Mouse (Mus musculus) erythroid progenitor cell, adult 5-6 weeks (primary cell): ENCODE results near the gene Hsd17b6. TPM values are rescaled to one million over a fixed set of nuclear protein-coding genes. Genes with fewer than 3 reads are reported as not detected.

Experiments
- ATAC-seq: replicated peaks from 2 replicates; pipeline ENCODE4 v1.8.0; 2016; ENCODE audit warnings: moderate number of reproducible peaks, mild to moderate bottlenecking, moderate TSS enrichment, inconsistent platforms; ENCODE audit not compliant: poor library complexity, low FRiP score, severe bottlenecking
- total RNA-seq, 2 experiments: library from RNA; stranded (forward) in 1 of 2; stranded (reverse) in 1 of 2; fragments of 150-400 nt in 1 of 2; fragments of 186-747, 209-891 nt in 1 of 2; gene quantifications; 2 replicates each; pipeline versions ENCODE4 v1.2.3 to v1.2.4; 2015 to 2017; ENCODE audit warnings: low replicate concordance in 2 of 2

The Hsd17b6 gene
- total RNA-seq, 2 experiments from 2014 or later: not detected

DNA sequence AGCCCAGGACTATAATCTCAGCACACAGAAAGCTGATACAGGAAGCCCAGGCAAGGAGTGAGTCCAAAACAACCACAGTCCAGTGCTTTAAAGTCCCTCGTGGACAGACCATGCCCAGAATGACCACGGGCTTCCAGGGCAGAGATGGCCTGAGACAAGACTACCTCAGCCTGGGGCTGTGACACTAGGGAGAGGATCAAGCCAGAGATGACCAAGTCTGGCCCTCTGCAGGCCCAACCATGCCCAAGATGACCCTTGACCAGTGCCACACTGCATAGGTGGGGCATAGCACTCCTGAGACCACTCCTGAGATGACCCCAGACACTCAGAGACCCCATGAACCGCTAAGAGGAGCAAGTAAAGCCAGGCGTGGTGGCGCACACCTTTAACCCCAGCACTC, 2.3 kb upstream of the Hsd17b6 start:
- ATAC-seq: no peak

DNA sequence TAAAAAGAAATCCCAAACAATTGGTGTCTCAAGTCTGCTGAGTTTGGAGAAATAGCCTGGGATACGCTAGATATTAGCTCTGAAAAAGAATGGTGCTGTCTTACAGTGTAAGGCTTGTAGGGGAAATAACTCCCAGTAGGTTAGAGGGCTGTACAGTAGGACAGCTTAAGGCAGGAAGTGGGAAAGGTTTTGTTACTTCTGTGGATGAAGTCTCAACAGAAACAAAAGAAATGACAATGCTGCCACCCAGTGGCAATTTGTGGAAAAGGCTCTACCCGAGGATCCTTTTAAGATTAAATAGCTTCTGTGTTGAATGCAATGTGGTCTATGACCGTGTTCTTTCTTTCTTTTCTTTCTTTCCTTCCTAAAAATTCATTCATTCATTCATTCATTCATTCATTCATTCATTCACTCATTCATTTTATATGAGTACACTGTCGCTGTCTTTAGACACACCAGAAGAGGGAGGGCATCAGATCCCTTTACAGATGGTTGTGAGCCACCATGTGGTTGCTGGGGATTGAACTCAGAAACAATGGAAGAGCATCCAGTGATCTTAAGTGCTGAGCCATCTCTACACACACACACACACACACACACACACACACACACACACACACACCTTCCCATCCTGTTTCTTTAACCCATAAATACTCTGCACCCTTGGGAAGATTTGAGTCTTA, 937 bp upstream of the Hsd17b6 start:
- peak; percentile 79 for ATAC-seq

DNA sequence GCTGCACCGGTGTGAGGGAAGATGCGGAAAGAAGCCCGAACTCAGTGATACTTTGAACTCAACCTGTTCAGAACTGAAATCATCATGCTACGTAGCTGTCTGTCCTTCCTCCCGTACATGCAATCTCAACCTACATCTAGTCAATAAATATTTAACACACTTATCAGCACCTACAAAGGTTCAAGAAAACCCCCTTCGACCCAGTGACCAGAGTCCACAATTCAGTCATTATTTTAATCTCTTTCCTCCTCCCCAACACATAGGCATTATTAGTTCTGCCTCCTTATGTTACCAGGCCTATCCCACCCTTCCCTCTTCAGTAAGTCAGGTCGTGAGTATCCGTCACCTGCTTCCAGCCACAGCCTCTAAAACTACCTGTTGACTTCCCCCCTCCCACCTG, 1.9 kb downstream of the Hsd17b6 start:
- no peak for ATAC-seq

DNA sequence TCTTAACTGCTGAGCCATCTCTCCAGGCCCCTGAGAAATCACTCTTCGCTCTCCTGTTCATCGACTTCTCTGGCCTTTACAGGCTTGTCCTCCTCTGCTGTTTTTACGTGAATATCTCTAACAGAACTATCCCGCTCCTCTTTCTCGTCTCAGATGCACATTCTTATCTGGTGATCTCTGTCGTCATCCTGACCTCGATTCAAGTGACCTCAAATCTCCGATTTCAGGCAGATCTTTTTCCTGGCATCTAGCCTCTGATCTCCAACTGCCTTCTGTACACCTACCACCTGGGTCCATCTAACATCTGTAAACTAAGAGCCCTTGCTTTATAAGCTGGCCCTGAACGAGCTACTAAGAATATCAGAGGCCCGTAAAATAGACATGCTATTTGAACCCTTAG, 2.5 kb downstream of the Hsd17b6 start:
- no peak for ATAC-seq

DNA sequence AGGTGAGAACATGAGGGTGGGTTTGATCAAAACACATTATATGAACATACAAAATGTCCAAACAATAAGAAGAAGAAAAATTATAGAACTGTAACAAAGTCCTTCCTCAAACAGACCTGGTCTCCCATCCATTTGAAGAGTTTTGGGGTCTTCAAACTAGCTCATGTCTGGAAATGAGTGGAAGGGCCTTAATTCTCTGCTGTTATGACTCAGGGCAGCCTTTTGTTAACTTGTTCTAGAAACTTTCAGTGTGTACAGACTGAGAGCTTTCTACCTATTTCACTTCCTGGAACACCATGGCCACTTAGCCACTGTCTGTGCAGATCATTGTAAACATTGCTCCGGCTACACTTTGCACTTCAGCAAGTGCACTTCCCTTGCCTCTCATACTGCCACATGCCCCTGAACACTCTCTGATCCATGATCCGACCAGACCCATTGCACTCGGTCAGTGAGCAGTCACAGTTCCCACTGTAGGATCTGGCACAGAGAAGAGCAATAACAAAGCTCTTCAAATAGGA, 4.1 kb downstream of the Hsd17b6 start:
- ATAC-seq: no peak

DNA sequence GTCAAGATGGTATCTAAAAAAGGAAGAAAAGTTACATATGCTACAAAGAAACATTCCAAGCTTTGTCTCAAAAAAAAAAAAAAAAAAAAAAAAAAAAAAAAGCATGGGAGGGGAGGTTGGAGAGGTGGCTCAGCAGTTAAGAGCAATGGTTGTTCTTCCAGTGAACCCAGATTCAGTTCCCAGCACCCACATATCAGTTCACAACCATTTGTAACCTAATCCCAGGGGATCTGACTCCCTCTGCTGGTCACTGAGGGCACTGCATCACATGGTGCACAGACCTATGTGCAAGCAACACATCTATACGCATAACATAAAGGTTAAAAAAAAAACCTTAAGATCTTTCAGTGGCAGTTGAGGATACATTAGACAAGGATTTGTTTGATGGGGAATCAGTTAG, 9.2 kb downstream of the Hsd17b6 start:
- no peak for ATAC-seq

DNA sequence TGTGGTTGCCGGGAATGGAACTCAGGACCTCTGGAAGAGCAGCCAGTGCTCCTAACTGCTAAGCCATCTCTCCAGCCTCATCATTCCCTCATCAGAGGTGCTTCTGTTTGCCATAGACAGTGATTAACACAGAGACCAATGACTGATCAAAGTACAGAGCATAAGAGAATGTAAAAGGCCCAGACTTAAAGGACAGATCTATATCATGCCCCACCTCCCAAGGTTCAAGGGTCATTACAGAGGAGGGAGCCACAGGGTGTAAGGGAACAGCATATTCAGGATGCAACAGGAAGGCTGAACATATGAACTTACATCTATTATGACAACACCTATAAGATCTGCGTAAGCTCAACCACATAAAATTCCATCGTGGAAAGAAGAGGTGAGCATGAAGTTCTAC, 10.7 kb downstream of the Hsd17b6 start:
- ATAC-seq: no peak

DNA sequence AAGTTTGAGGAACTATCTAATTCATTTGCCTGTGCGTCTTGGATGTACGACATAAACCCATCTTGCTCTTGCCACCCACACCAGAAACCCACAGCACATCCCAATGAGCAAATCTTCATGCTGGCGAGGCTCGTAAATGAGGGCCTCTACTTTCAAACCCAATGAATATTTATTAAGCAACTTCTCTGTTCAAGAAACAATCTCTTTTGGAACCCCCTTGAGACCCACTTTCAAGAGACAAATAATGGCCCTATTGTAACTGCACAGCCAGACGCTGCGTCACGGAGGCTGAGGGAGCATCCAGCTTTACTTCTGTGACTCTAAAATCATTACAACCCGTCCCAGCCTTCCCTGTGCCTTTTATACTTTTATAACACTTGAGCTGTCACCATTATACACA, 21.8 kb downstream of the Hsd17b6 start:
- no peak for ATAC-seq

DNA sequence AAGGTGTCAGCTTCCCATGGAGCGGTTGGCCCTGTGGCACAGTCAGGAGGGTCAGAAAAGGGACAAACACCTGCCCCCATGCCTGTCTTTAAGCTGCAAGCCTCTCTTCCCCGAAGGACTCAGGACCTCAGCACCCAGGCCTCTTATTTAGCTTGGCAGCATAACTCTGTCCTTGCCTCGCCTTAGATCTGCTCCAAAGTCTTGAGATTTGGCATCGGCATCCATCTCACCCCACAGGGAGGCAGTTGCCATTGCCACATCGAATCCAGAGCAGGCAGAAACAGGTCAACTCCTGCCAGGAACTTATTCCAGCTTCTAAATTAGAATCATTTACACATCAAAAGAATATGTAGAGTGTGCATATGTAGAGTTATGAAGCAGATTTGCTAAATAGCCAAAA, 22.8 kb downstream of the Hsd17b6 start:
- ATAC-seq: no peak

DNA sequence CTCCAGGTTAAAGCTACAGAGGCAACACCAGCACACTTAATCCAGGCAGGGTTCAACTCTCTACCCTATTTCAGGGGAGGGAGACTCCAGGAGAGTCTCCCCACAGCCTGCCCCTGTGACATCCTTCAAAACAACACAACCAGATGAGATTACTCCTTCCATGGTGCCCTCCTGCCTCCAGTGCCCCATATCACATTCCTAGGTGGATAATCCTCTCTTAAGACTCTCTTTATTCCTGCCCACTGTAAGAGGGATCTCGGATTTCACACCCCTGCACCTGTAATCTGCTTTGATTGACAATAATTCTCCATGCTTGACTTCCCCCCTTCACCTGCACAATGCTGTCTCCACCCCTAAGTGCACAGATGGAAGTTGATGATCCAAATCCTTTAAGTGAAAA, 31.9 kb downstream of the Hsd17b6 start:
- no peak for ATAC-seq

DNA sequence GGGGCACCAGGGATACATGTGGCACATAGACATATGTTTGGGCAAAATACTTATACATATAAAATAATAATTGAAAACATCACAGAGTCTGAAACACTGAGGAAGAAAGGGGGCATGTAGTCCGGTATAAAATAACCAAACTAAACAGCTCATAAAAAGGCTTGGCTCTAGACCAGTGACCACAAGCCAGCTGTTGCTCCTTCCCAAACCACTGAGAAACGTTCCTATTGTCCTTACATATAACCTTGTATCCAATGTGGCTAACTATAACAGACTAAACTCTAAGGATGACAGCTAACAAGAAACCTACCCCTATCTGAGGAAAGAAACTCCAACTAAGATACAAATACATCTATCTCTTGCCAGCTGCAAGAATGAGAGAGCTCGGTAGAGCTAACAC, 33.3 kb downstream of the Hsd17b6 start:
- ATAC-seq: no peak

DNA sequence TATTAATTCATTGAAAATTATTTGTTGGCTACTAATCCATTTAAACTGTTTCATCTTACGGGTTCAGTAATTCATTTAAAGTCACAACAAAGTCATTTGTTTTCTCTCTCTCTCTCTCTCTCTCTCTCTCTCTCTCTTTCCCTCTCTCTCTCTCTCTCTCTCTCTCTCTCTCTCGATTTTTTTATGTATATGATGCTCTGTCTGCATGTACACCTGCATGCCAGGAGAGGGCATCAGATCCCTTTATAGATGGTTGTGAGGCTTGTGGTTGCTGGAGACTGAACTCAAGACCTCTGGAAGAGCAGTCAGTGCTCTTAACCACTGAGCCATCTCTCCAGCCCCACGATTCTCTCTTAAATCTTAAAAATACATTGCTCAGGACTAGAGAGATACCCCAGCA, 36.3 kb downstream of the Hsd17b6 start:
- no peak for ATAC-seq

DNA sequence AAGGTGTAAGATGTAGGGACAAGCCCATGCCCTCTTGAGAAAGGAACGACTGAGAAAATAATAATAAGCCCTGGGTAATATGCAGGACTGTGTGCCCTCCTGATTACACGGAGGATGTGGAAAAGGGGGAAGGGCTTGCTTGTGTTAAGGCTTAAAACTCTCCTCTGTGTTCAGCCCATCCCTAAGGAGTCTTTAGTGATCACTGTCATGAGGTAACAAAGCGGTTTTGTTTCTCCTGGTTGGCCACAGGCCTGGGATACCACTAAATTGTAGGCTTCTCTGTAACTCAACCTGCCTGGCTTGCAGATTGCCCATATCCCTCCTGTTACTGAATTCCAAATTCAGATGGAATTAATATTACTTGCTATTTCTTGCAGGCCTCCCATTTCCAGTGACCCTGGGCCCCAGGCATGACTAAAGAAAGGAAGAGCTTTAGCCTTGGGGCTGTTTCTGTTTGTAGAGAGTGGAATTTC, 37.0 kb downstream of the Hsd17b6 start:
- no peak for ATAC-seq

DNA sequence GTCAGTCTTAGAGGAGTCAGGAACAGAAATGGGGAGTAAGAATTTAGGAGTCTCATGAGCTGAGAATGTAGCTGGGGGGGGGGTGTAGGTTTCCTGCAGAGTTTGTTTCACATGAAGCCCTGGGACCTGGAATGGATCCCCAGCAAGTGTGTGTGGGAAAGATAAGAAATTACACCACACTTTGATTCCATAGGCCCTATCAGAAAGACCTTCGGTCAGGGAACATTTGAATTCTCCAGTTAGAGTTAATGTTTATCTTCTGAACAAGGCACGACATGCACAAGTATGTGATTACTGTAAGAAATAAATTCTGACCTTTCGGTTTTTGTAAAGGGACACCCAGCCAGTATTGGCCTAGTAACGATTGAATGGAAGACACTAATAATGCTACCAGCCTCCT, 37.6 kb downstream of the Hsd17b6 start:
- ATAC-seq: no peak

DNA sequence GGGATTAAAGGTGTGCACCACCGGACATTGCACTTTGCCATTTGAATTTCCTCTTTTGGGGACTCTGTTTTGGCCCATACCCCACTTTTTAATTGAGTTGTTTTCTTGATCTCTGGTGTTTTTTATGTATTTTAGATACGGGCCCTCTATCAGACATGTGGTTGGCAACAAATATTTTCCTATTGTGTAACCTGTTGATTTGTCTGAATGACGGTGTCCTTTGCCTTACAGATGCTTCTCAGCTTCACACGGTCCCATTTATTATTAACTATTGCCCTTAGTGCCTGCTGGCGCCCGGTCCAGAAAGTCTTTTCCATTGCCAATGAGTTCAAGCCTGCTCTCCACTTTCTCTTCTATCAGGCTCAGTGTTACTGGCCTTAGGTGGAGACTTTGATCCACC, 40.9 kb downstream of the Hsd17b6 start:
- ATAC-seq: no peak

DNA sequence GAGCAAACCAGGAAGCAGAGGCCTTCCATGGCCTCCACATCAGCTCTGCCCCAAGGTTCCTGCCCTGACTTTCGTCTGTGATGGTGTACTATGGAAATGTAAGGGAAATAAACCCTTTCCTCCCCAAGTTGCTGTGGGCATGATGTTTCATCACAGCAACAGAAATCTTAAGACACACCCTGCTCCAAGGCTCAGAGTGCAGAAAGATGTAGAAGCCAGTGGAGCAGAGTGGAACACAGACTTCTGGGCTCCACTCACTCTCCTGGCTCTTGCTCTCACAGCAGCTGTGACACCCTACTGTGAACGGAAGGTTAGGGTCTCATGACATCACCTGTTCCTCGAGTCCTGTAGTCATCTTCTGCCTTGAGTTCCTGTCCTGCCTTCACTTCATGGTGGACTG, 43.4 kb downstream of the Hsd17b6 start:
- ATAC-seq: no peak

DNA sequence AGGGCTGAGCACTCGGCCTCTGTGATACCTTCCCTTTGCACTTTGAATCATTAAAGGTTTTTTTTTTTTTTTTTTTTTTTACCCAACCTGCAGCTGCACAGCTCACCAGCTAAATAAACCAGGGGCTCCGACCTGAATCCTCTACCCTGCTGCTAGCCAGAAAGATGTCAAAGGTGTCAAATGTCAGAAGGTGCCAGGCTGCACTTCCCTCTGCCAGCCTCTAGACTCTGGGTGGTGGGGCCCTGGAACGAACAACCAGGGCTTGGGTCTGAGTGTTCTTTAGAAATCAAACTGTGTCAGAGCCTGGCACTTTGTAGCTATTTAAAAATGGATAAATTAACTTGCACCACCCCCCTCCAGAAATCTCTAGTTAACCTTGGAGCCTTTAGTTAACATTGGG, 45.0 kb downstream of the Hsd17b6 start:
- no peak for ATAC-seq

DNA sequence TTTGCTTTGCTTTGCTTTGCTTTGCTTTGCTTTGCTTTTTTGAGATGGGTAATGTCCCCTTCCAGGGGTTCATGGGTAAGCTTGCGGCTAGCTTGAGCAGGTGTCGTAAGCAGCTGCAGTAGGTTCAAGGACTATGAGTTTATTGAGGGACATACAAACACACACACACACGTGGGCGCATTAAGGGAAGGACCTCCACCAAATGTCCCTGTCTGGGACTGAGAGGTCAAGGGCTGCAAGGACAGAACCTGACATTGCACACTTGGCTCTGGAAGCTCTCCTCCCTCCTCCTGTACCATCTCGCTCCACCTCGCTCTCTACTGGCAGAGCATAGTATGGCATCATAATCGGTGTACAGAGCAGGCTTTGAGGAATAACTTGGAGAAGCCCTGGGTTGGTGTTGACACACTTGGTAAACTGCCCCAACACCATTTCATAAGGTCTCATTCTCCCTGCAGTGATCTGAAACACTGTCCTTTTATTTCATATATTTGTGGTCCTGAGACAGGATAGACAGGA, 48.2 kb downstream of the Hsd17b6 start:
- no peak for ATAC-seq

DNA sequence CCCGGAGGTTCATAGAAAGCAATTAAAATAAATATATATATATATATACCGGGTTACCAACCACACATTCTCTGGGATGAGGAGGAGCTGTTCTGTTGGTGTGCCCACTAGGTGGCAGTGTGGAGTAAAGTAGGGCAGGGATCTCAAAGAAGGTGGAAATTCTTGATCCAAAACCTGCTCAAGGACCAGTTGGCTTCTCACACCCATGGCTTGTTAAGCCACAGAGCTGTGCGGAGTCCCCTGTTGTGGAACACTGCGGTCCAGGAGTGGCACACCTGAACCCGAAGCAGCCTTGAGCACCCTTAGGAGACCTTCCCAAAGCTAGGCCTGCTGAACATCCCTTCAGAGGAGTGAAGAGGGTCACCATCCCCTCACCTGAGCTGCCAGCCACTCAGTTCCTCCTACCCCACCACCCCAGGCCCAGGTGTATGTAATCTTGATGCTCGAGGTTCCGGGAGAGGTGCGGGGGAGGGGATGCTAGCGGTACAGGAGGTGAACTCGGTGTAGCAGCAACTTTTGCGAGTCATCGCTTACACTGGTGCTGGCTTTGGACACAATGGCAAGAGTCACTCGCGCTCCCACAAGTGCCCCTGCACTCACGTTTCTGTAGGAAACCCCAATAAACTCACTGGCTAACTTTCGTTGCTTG, 51.1 kb downstream of the Hsd17b6 start:
- peak; percentile 74 for ATAC-seq

DNA sequence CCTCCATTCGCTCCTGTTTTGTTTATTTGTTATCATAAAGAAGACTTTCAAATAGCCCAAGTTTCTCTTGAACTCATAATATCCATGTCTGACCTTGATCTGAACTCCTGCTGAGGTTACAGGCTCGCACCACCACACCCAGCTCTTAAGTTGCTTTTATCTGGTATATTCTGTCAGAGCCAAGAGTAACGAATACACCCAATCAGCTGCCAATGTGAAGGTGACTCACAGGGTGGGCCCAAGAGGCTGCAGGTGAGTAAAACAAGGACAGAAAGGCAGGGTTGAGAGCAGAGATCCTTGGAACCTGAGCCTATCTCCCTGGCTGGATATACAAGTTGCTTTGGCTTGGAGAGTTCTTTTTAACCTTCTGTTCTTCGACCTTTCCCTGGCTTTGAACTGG, 52.4 kb downstream of the Hsd17b6 start:
- ATAC-seq: no peak

DNA sequence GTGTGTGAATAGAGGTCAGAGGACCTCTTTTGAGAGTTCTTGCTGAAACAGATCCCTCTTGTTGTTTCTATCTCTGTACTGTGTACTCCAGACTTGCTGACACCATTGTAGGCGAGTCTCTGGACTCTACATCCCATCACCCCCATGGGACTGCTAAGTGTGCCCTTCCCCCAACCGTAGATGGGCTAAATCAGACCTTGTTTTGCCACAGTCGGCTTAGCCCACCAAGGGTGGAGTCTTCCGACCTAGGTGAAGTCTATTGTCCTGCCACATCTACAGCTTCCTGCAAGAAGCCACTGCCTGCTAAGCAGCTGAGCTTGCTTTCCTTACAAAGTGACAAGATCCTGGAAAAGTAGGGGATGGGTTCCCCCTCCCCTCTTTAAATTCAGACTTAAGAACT, 55.6 kb downstream of the Hsd17b6 start:
- ATAC-seq: no peak
